Mouse (Mus musculus) stomach, postnatal 0 days (tissue): Measurements from ENCODE around the gene Spag16. TPM values are rescaled to one million over a fixed set of nuclear protein-coding genes. Genes with fewer than 3 reads are reported as not detected.

ENCODE experiments used
- ATAC-seq: fragments of 200-750 bp; cut with Nextera tagmentation; 2 replicates; pipeline ENCODE4 v1.8.0; 2017; ENCODE audit not compliant: low FRiP score, low TSS enrichment
- DNase-seq: peaks from one replicate; pipeline ENCODE4 v3.0.0-alpha.2; 2016; ENCODE audit warnings: low spot score
- H3K27ac ChIP-seq: fragments of 300-500 bp; sonication (generic); replicated peaks from 2 replicates; pipeline ENCODE4 v1.5.1; 2014; ENCODE audit warnings: mild to moderate bottlenecking, control low read depth
- H3K27me3 ChIP-seq: fragments of 300-500 bp; sonication (generic); 2 replicates; pipeline ENCODE4 v1.6.1; 2014; ENCODE audit warnings: low read length; ENCODE audit not compliant: control insufficient read depth, insufficient read depth
- H3K36me3 ChIP-seq: fragments of 300-500 bp; sonication (generic); 2 replicates; pipeline ENCODE4 v1.6.1; 2014; ENCODE audit warnings: low read length, mixed read lengths; ENCODE audit not compliant: control insufficient read depth, insufficient read depth
- H3K4me1 ChIP-seq: fragments of 300-500 bp; sonication (generic); replicated peaks from 2 replicates; pipeline ENCODE4 v1.6.1; 2014; ENCODE audit warnings: antibody characterized with exemption; ENCODE audit not compliant: control insufficient read depth, insufficient read depth
- H3K4me2 ChIP-seq: fragments of 300-500 bp; sonication (generic); replicated peaks from 2 replicates; pipeline ENCODE4 v1.6.1; 2014; ENCODE audit warnings: low read depth, mild to moderate bottlenecking, control low read depth, moderate library complexity
- H3K4me3 ChIP-seq: fragments of 300-500 bp; sonication (generic); 2 replicates; pipeline ENCODE4 v1.5.1; 2014; ENCODE audit warnings: low read depth, low read length, control low read depth
- H3K9ac ChIP-seq: fragments of 300-500 bp; sonication (generic); 2 replicates; pipeline ENCODE4 v1.6.1; 2014; ENCODE audit warnings: mild to moderate bottlenecking, low read length, control low read depth, mixed read lengths
- H3K9me3 ChIP-seq: fragments of 300-500 bp; sonication (generic); 2 replicates; pipeline ENCODE4 v1.6.1; 2016; ENCODE audit warnings: low read length; ENCODE audit not compliant: control insufficient read depth
- CTCF ChIP-seq: IDR thresholded peaks from 2 replicates; pipeline ENCODE4 v1.5.1; 2016; ENCODE audit warnings: antibody characterized with exemption, low read depth, mild to moderate bottlenecking, moderate library complexity
- EP300 ChIP-seq: optimal IDR thresholded peaks from 2 replicates; pipeline ENCODE3; 2016; ENCODE audit warnings: antibody characterized with exemption
- WGBS: fragments of 180-500 bp; shearing (Covaris S2); extraction: QIAGEN DNeasy Blood & Tissue Kit; methylation state at CpG from one replicate; pipeline ENCODE4 v1.1.7; 2014; 5-methylcytosine and 5-hydroxymethylcytosine counted together
- polyA plus RNA-seq: library from polyadenylated mRNA; unstranded; fragments of >200 nt; fragmentation: Nextera tagmentation; extraction: Ambion mirVana; gene quantifications from 2 replicates; pipeline ENCODE4 v1.2.1, GENCODE M21; 2015

The Spag16 gene
- 0.06 and 0.07 TPM in 2 replicates for polyA plus RNA-seq

DNA sequence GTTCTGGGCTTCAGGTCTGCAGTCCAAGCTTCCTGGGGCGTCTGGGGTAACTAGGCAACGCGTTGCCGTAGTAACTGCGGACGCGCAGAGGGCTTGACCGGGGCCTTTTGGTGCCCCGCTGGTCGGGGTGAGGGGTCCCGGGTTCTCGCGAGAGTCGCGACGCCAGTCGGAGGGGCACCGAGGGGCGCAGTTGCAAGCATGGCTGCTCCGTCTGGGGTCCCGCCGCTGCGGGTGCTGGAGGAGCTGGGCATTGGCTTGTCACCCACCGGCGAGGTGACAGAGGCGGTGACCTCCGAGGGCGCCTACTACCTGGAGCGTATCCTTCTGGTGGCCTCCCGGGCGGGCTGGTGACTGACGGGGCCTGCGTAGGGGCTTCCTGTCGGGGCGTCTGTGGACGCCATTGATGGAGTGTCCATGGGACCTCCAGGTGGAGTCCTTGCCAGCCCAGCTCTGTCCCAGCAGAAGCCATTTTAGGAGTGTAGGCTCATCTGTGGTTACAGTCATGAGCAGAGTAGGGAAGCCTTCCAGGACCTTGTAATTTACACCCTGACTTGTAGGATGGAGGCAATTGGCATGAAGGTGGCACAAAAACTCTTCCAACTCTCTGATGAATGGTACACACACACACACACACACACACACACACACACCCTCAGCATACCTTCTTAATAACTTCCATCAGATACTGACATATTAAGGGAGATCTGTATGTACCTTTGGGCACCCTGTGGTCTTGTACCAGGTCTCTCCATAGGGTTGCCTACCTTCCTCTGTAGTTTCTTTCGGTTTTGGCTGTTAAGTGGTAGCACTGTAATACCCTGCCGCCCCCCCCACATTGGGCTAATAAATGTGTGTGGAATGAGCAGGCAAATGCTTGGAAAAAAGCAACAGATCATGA lies at the start of gene Spag16:
Gene Spag16, plus strand, starts transcription at position 165 of the 898 bp plus-strand sequence.
- 14% methylated on average over 36 of the region's 38 CpGs for WGBS
- Histone ChIP-seq H3K4me1 (0 out of 2 replicates have a peak, but pooled peaks cover 3% of the 10 kb centered on the region), H3K27ac (no peak within 1 kb of the TSS), H3K9me3 (no peaks in the 10 kb centered on the region), H3K27me3 (no peaks in the 10 kb centered on the region), H3K4me3 (peak within 1 kb of the TSS; percentile 37), H3K36me3 (no peaks in the 10 kb centered on the region), H3K9ac (no peak within 1 kb of the TSS), H3K4me2 (peak within 1 kb of the TSS; percentile 68)
- peak; percentile 24; the same call in 1 of the 2 replicates for ATAC-seq
- DNase-seq: peak; percentile 21
- TF ChIP-seq EP300 (no peak), CTCF (no peak)

DNA sequence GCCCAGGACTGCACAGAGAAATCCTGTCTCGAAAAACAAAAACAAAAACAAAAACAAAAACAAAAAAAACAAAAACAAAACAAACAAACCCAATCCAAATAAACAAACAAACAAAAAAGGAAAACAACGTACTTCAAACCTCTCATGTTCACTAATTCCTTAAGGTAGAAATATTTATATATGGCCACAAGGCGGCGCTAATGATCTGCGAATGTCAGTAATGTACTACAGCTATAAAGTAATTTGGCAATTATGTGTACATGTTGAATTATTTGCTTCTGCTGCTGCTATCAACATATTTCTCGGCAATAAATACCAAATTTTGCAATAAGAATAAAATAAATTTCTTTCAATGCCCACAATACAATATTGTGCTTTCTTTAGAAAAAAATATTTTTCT lies 41.6 kb upstream of the Spag16 start:
- TF ChIP-seq EP300 (no peak), CTCF (peak; percentile 81)
- ATAC-seq (no peak), DNase-seq (peak; percentile 50)
- Histone ChIP-seq H3K27ac (no peak overlapping the region), H3K4me2 (no peak overlapping the region), H3K4me3 (no peak overlapping the region), H3K9ac (no peak overlapping the region), H3K27me3 (no peaks in the 10 kb centered on the region), H3K36me3 (no peaks in the 10 kb centered on the region), H3K4me1 (no peaks in the 10 kb centered on the region), H3K9me3 (no peaks in the 10 kb centered on the region)
- 5% methylated on average over 6 of the region's 6 CpGs for WGBS

DNA sequence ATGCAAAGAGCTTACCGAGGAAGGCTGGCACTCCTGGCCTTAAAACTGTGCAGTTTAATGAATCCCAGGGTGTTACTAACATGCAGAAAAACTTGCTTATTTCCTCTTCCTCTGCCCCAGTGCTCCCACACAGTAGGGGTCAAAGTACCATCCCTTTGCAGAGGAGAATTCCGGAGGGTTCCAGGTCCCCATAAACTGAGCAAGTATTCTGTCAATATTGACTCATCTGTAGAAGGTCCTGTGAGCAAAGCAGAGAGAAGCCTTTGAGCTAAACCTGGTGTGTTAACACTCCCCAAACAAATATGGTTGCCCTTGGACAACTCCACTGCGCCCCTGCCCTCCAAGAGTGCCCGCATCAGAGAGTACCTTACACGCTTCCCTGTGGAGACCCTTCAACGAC lies 40.1 kb upstream of the Spag16 start:
- H3K4me3 ChIP-seq: no peak overlapping the region
- H3K27me3 ChIP-seq: no peaks in the 10 kb centered on the region
- peak; percentile 59; the same call in 1 of the 2 replicates for ATAC-seq
- no peaks in the 10 kb centered on the region for H3K4me1 ChIP-seq
- no peak for TF ChIP-seq EP300
- no peak for TF ChIP-seq CTCF
- H3K36me3 ChIP-seq: no peaks in the 10 kb centered on the region
- no peaks in the 10 kb centered on the region for H3K9me3 ChIP-seq
- no peak overlapping the region for H3K27ac ChIP-seq
- 37% methylated on average over 6 of the region's 6 CpGs for WGBS
- H3K9ac ChIP-seq: no peak overlapping the region
- no peak for DNase-seq
- H3K4me2 ChIP-seq: no peak overlapping the region

DNA sequence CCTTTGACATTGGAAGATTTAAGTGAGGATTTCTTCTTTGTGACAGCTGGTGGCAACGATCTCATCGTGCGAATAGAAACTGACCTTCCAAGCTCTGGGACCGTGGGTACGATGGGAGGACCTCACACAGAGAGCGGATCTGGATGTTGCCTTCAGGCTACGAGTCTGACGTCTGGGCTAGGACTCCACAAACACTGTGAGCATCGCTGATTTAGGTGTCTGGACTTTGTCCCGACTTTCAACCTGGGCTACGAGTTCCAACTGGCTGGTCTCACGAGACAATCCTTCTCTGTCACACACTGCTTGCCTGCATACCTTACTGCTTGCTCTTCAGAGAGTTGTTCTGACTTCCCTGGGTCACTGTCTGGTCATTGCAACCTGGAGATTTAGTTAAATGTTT lies 39.4 kb upstream of the Spag16 start:
- Histone ChIP-seq H3K9me3 (no peaks in the 10 kb centered on the region), H3K36me3 (no peaks in the 10 kb centered on the region), H3K9ac (no peak overlapping the region), H3K27ac (no peak overlapping the region), H3K4me1 (no peaks in the 10 kb centered on the region), H3K4me2 (no peak overlapping the region), H3K4me3 (no peak overlapping the region), H3K27me3 (no peaks in the 10 kb centered on the region)
- ATAC-seq: peak; percentile 32; the same call in 1 of the 2 replicates
- TF ChIP-seq CTCF (no peak), EP300 (no peak)
- no peak for DNase-seq
- WGBS: 24% methylated on average over 12 of the region's 12 CpGs

DNA sequence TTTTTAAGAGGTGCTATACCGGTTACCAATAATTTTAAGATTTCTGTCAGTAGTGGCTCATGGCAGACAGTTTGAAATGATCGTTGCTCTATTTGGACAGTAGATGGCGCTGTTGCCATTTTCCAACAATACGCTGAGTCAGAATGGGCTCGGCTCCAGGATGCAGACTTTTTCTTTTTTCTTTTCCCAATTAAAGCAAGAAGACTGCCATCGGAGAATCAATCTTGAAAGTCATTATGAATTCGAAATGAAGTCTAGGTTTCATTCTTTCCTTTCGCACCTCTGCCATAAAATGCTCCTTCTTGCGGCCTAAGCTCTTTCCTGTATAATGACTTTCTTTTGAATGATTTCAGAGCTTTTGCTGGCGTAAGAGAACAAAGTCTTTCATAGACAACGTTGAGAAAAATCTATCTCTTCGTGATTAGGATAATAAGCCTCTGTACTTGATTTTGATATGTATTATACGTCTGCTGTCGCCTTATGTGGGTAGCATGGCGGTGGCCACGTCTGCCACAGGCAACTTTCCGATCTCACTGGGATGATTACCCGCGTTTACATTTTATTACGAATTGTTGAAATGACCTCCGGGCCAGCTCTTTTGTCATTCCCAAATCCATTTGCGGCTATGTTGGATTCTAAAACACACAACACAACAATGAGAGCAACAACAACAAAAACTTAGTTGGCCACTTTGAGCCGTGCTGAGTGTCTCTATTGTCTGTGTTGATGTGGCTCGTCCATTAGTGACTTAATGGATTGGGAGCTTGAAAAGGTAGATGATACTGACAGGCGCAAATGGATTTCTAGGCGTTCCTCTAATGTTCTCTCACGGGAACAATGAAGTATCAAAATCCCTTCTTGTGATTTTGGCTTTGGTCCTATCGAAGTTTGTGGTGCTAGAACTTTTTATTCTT lies 36.2 kb upstream of the Spag16 start:
- Histone ChIP-seq H3K9ac (no peak overlapping the region), H3K36me3 (no peaks in the 10 kb centered on the region), H3K4me3 (peak overlapping the region; percentile 28), H3K27me3 (no peaks in the 10 kb centered on the region), H3K9me3 (no peaks in the 10 kb centered on the region), H3K4me2 (peak overlapping the region; percentile 39), H3K4me1 (no peaks in the 10 kb centered on the region), H3K27ac (no peak overlapping the region)
- WGBS: 30% methylated on average over 28 of the region's 28 CpGs
- DNase-seq (peak; percentile 64), ATAC-seq (no peak)
- TF ChIP-seq CTCF (peak; percentile 88), EP300 (no peak)
